Mouse (Mus musculus): ENCODE results near the gene Cdk14. TPM values are rescaled to one million over a fixed set of nuclear protein-coding genes. Genes with fewer than 3 reads are reported as not detected.

Gene Cdk14
- polyA plus RNA-seq, 1 experiment from 2014 or later: 10.6 TPM

DNA sequence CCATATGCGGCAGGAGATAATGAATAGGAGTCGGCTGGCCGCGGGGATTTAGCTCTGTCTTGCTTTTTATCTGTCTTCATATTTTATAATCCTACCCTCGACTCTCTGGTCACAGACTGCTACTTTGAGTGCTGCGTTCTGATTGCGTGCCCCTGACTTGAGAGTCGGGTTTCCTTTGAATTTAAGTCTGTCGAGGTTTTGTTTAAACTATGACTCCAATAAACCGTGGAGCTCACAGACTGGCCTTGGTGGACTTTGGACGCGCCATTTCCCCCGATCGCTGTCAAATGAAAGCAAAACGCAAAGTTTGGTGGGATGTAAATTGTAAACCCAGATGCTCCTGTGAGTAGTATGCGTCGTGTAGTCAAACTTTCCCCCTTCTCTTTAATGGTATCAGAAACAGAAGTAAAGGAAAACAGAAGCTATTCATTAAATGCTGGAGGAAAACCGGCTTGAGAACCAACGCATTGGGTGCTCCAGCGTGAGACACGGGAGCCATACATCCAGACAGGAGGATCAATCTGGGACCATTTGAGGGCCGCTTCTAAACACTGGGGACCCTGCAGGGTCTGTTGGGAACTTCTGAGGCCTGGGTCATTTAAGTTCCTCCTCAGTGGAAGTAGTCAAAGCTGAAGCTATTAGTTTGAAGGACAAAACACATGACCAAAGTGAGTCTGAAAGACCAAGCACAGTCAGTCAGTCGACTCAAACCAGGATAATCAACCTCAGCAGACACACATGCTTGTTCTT lies 661.6 kb downstream of the Cdk14 start:
- no peaks in the 10 kb centered on the region for H3K9me3 ChIP-seq (replicated peaks; ENCODE audit: control insufficient read depth, low read length)
- H3K9ac ChIP-seq (ENCODE audit: low read length): peak overlapping the region; percentile 76
- peak; percentile 15; the same call in 1 of the 2 replicates for ATAC-seq (replicated peaks; ENCODE audit: extremely low read depth, insufficient read depth, low FRiP score)
- H3K4me2 ChIP-seq (ENCODE audit: low read depth, low read length): peak overlapping the region; percentile 92
- H3K27ac ChIP-seq (ENCODE audit: low read length): peak overlapping the region; percentile 90
- 2% methylated on average over 23 of the region's 23 CpGs for WGBS
- no peaks in the 10 kb centered on the region for H3K36me3 ChIP-seq (ENCODE audit: control insufficient read depth, insufficient read depth)
- no peaks in the 10 kb centered on the region for H3K27me3 ChIP-seq (ENCODE audit: control insufficient read depth, insufficient read depth, low read length)
- H3K4me1 ChIP-seq (ENCODE audit: control insufficient read depth, insufficient read depth, low read length): peaks cover 23% of the 10 kb centered on the region
- H3K4me3 ChIP-seq (ENCODE audit: low read length): peak overlapping the region; percentile 78

- H3K27me3 ChIP-seq (ENCODE audit: control insufficient read depth, insufficient read depth, low read length): no peaks in the 10 kb centered on the region
- peak within 1 kb of the TSS; percentile 96 for H3K27ac ChIP-seq (ENCODE audit: low read length)
- no peaks in the 10 kb centered on the region for H3K9me3 ChIP-seq (replicated peaks; ENCODE audit: control insufficient read depth, low read length)
- H3K4me3 ChIP-seq (ENCODE audit: low read length): peak within 1 kb of the TSS; percentile 78
- H3K36me3 ChIP-seq (ENCODE audit: control insufficient read depth, insufficient read depth): no peaks in the 10 kb centered on the region
- H3K9ac ChIP-seq (ENCODE audit: low read length): peak within 1 kb of the TSS; percentile 92
- peaks cover 23% of the 10 kb centered on the region for H3K4me1 ChIP-seq (ENCODE audit: control insufficient read depth, insufficient read depth, low read length)
- ATAC-seq (replicated peaks; ENCODE audit: extremely low read depth, insufficient read depth, low FRiP score): peak; percentile 93
- WGBS: under 1% methylated on average over 32 of the region's 33 CpGs
- H3K4me2 ChIP-seq (ENCODE audit: low read depth, low read length): peak within 1 kb of the TSS; percentile 92
These were observed 662.2 kb downstream of the Cdk14 start, which contains the start of gene Fzd1 for GRCm38 (mm10) chr5:4757902-4758301. Gene Fzd1, minus strand, starts transcription at chr5:4758035.

- WGBS: under 1% methylated on average over 75 of the region's 80 CpGs
- peak overlapping the region; percentile 96 for H3K27ac ChIP-seq (ENCODE audit: low read length)
- no peaks in the 10 kb centered on the region for H3K36me3 ChIP-seq (ENCODE audit: control insufficient read depth, insufficient read depth)
- H3K4me3 ChIP-seq (ENCODE audit: low read length): peak overlapping the region; percentile 78
- peak overlapping the region; percentile 92 for H3K9ac ChIP-seq (ENCODE audit: low read length)
- H3K4me2 ChIP-seq (ENCODE audit: low read depth, low read length): peak overlapping the region; percentile 92
- peaks cover 23% of the 10 kb centered on the region for H3K4me1 ChIP-seq (ENCODE audit: control insufficient read depth, insufficient read depth, low read length)
- peak; percentile 54 for ATAC-seq (replicated peaks; ENCODE audit: extremely low read depth, insufficient read depth, low FRiP score)
- H3K27me3 ChIP-seq (ENCODE audit: control insufficient read depth, insufficient read depth, low read length): no peaks in the 10 kb centered on the region
- H3K9me3 ChIP-seq (replicated peaks; ENCODE audit: control insufficient read depth, low read length): no peaks in the 10 kb centered on the region
These were observed 663.0 kb downstream of the Cdk14 start for GRCm38 (mm10) chr5:4756871-4757711.

DNA sequence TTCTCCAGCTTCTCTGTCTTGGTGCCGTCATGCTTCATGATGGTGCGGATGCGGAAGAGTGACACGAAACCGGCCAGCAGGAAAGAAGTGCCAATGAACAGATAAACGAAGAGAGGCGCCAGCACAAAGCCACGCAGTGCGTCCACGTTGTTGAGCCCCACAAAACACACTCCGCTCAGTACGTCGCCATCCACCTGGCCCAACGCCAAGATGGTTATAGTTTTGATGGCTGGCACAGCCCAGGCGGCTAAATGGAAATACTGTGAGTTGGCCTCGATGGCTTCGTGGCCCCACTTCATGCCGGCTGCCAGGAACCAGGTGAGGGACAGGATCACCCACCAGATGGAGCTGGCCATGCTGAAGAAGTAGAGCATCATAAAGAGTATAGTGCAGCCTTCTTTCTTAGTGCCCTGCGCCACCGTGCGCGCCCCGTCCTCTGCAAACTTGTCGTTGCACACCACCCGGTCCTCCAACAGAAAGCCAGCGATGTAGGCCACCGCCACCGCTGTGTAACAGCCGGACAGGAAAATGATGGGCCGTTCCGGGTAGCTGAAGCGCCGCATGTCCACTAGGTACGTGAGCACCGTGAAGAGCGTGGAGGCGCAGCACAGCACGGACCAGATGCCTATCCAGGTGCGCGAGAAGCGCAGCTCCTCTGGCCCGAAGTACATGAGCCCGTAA lies 664.0 kb downstream of the Cdk14 start:
- Histone ChIP-seq H3K36me3 (ENCODE audit: control insufficient read depth, insufficient read depth) (no peaks in the 10 kb centered on the region), H3K27ac (ENCODE audit: low read length) (peak overlapping the region; percentile 96), H3K9me3 (replicated peaks; ENCODE audit: control insufficient read depth, low read length) (no peaks in the 10 kb centered on the region), H3K9ac (ENCODE audit: low read length) (peak overlapping the region; percentile 92), H3K4me1 (ENCODE audit: control insufficient read depth, insufficient read depth, low read length) (peaks cover 23% of the 10 kb centered on the region), H3K4me3 (ENCODE audit: low read length) (peak overlapping the region; percentile 78), H3K4me2 (ENCODE audit: low read depth, low read length) (peak overlapping the region; percentile 92), H3K27me3 (ENCODE audit: control insufficient read depth, insufficient read depth, low read length) (no peaks in the 10 kb centered on the region)
- 3% methylated on average over 43 of the region's 43 CpGs for WGBS
- ATAC-seq (replicated peaks; ENCODE audit: extremely low read depth, insufficient read depth, low FRiP score): no peak

DNA sequence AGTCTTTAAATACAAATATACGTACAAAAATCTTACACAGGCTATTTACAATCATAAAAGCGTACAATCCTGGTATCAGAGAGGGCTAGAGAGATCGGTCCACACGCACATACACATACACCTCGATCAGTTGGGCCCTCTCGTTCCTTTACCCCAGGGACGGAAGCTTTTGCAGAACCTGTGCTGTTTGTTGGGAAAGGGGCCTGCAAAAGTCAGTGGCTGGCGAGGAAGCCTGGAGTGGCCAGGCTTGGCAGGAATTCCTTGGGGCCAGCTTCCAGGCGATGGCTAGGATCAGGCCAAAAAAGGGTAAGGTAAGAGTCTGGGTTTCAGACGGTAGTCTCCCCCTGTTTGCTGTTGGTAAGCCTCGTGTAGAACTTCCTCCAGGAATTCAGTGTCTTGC lies 664.8 kb downstream of the Cdk14 start:
- H3K4me2 ChIP-seq (ENCODE audit: low read depth, low read length): peak overlapping the region; percentile 92
- no peaks in the 10 kb centered on the region for H3K9me3 ChIP-seq (replicated peaks; ENCODE audit: control insufficient read depth, low read length)
- peaks cover 23% of the 10 kb centered on the region for H3K4me1 ChIP-seq (ENCODE audit: control insufficient read depth, insufficient read depth, low read length)
- H3K27ac ChIP-seq (ENCODE audit: low read length): no peak overlapping the region
- WGBS: 39% methylated on average over 11 of the region's 11 CpGs
- H3K4me3 ChIP-seq (ENCODE audit: low read length): peak overlapping the region; percentile 78
- H3K27me3 ChIP-seq (ENCODE audit: control insufficient read depth, insufficient read depth, low read length): no peaks in the 10 kb centered on the region
- ATAC-seq (replicated peaks; ENCODE audit: extremely low read depth, insufficient read depth, low FRiP score): no peak
- H3K9ac ChIP-seq (ENCODE audit: low read length): peak overlapping the region; percentile 92
- no peaks in the 10 kb centered on the region for H3K36me3 ChIP-seq (ENCODE audit: control insufficient read depth, insufficient read depth)

DNA sequence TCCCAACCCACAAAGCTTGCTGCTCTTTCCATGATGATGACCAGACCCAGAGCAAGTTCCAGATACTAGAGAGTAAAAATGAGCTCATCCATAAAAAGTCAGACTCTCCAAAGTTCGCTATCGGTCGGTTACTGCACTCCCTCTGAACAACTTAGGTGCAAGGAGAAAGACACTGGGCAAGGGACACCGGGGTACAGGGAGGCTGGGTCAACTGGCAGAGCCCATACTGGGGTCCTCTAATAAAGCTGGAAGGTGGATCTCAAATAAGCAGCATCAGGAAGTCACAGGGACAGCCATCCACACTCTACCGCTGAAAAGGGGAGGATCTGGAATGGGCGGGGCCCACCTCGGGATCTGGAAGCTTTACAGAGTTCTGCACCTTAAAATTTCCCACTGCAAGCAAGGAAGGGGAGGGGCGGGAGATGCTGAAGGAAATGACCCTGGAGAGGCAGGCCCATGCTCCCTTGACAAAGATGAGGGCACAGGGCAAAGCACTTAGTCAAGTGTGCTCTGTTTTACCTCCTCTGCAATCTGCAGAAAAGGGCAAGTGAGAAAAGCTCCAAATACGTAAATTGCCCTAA lies 665.3 kb downstream of the Cdk14 start:
- Histone ChIP-seq H3K36me3 (ENCODE audit: control insufficient read depth, insufficient read depth) (no peaks in the 10 kb centered on the region), H3K27me3 (ENCODE audit: control insufficient read depth, insufficient read depth, low read length) (no peaks in the 10 kb centered on the region), H3K9me3 (replicated peaks; ENCODE audit: control insufficient read depth, low read length) (no peaks in the 10 kb centered on the region), H3K9ac (ENCODE audit: low read length) (peak overlapping the region; percentile 58), H3K4me3 (ENCODE audit: low read length) (peak overlapping the region; percentile 78), H3K4me2 (ENCODE audit: low read depth, low read length) (peak overlapping the region; percentile 92), H3K4me1 (ENCODE audit: control insufficient read depth, insufficient read depth, low read length) (peaks cover 23% of the 10 kb centered on the region), H3K27ac (ENCODE audit: low read length) (0 out of 2 replicates have a peak overlapping the region, but pooled peaks have one; percentile 15)
- no peak for ATAC-seq (replicated peaks; ENCODE audit: extremely low read depth, insufficient read depth, low FRiP score)
- 32% methylated on average over 9 of the region's 9 CpGs for WGBS

Small RNA genes lying within 50 kb of the gene (microRNA-seq; reads per million reads assigned to microRNA genes)
- not detected for gene Gm25037
- not detected for gene Gm44483

Other genes with a start within 250 kb of the Cdk14 start
- not detected in 2 replicates for gene 1700015F17Rik, start 58.8 kb upstream of the Cdk14 start, polyA plus RNA-seq (2015; fragmentation: Nextera tagmentation; extraction: Ambion mirVana)
- 11.3 and 12.8 TPM in 2 replicates for gene Cldn12, start 94.6 kb upstream of the Cdk14 start, polyA plus RNA-seq (2015; fragmentation: Nextera tagmentation; extraction: Ambion mirVana)
- gene Gtpbp10, start 139.2 kb upstream of the Cdk14 start, polyA plus RNA-seq (2015; fragmentation: Nextera tagmentation; extraction: Ambion mirVana): 16.2 and 18.3 TPM in 2 replicates
- gene Gm8773, start 153.5 kb upstream of the Cdk14 start, polyA plus RNA-seq (2015; fragmentation: Nextera tagmentation; extraction: Ambion mirVana): 0.54 and 0.70 TPM in 2 replicates
- gene Cfap69, start 243.9 kb upstream of the Cdk14 start, polyA plus RNA-seq (2015; fragmentation: Nextera tagmentation; extraction: Ambion mirVana): 1.6 and 2.0 TPM in 2 replicates

Measured in heart, embryonic 16.5 days (tissue).